Comparison of ENCODE assay signal across 20 mouse cellular contexts in the genomic region with DNA sequence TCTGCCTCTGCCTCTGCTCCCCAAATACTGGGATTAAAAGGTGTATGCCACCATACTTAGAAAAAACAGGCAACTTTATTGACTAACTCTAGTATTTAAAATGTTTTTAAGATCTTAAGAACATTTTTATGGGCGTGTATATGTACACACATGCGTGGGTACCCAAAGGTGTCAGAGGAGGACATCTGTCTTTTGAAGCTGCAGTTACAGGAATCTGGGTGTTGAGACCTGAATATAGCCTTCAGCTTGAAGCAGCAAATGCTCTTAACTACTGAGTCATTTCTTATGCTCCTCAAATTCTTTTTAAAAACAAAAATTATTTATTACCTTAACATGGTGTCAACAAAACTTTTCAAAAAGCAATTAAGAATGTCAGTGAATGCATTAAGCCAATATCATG.
"Had no signal": no experiment of that assay in that cellular context is flagged by ENCODE, and none has a peak within 500 bp of the region (broad histone marks: within the 10 kb centered on the region; RNA-seq: fewer than 3 reads in every experiment).

No protein-coding gene starts in this region.

- ATAC-seq: forebrain, embryonic 13.5 days; forebrain, embryonic 14.5 days; forebrain, embryonic 15.5 days; forebrain, embryonic 16.5 days; forebrain, postnatal 0 days had no signal

- DNase-seq: cerebellum, adult 8-10 months; cerebellum, adult 9-10 months; cerebellum, adult 9-11 months; cerebellum, postnatal 10 days; cerebellum, postnatal 14 days; cerebellum, postnatal 25 days; cerebellum, postnatal 36 days; embryo, embryonic 11 days; forebrain, postnatal 0 days; gastrocnemius, adult 2 months; gastrocnemius, postnatal 10 days; gastrocnemius, postnatal 14 days; gastrocnemius, postnatal 25 days; gastrocnemius, postnatal 36 days; heart, adult 18-20 months; heart, adult 2 months had no signal
